Mouse (Mus musculus) layer of hippocampus, postnatal 10 days (tissue): ENCODE results near the gene Gm8212. TPM values are rescaled to one million over a fixed set of nuclear protein-coding genes. Genes with fewer than 3 reads are reported as not detected.
"Not testable (repeated sequence)": the region's sequence is repeated elsewhere in the genome, so short reads cannot be mapped to it uniquely, and the experiment has no call there.

Experiments
- DNase-seq, 2 experiments: peaks; one replicate each; pipeline ENCODE4 v3.0.0; 2021; ENCODE audit warnings: low spot score in 2 of 2
- long read RNA-seq: library from polyadenylated mRNA; stranded (forward); transcript quantifications from one replicate; pipeline ENCODE4 v2.0.0, GENCODE M21; 2023
- total RNA-seq, 2 experiments: library from RNA; stranded (reverse); gene quantifications; 2 replicates each; pipeline ENCODE4 v1.2.3; 2021

The Gm8212 gene
- not detected for total RNA-seq
- long read RNA-seq, result 0 reads

GRCm38 (mm10) chr14:44197361-44197760 lies at the start of gene Gm8212:
Gene Gm8212, plus strand, starts transcription at chr14:44197661.
- not testable (repeated sequence) for DNase-seq

GRCm38 (mm10) chr14:44213154-44213553 lies 15.7 kb downstream of the Gm8212 start, which contains the start of gene 4930503E14Rik:
Gene 4930503E14Rik, minus strand, starts transcription at chr14:44213254.
- not testable (repeated sequence) for DNase-seq

GRCm38 (mm10) chr14:44248039-44248438 lies 50.6 kb downstream of the Gm8212 start:
- no peak for DNase-seq

Other genes starting within 250 kb of the Gm8212 start
- gene Ang5, start 240.6 kb upstream of the Gm8212 start, total RNA-seq, result not detected
- not detected for gene Ang6, start 195.4 kb upstream of the Gm8212 start, total RNA-seq
- gene Ear2, start 95.0 kb upstream of the Gm8212 start, total RNA-seq, result not detected
- not detected for gene Gm3327, start 73.8 kb upstream of the Gm8212 start, total RNA-seq
- gene 4930503E14Rik, start 15.6 kb downstream of the Gm8212 start, total RNA-seq, result not detected
- not detected for gene Gm8220, start 87.9 kb downstream of the Gm8212 start, total RNA-seq
- not detected for gene Gm5930, start 140.9 kb downstream of the Gm8212 start, total RNA-seq
- not detected for gene Gm8229, start 167.7 kb downstream of the Gm8212 start, total RNA-seq
- not detected for gene Gm3371, start 213.0 kb downstream of the Gm8212 start, total RNA-seq
- gene Gm8232, start 236.0 kb downstream of the Gm8212 start, total RNA-seq, result not detected